ENCODE assay signal across 8 mouse cellular contexts in the genomic region with DNA sequence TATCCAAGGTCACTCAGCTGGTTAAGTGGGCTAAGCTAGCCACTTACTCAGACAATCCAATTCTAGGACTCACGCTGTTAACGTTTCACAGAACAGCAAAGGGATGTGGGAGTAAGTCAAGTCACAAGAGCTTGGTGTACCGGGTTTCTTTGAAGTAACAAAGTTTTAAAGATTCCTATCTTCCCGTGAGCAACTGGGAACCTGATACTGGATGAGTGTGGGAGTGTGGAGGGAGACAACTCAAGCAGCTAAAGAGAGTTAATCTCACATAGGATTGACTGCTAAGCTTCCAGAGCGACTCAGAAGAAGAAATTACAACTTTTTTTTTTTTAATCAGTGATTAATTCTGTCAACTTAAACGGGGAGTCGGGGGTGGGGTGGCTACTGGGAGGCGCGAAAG. TPM values are rescaled to one million over a fixed set of nuclear protein-coding genes. Genes with fewer than 3 reads are reported as not detected.
A peak's percentile ranks its signal among the peaks of the same experiment; 100 is the strongest.
DNase-seq lines count a peak whose midpoint lies in the region; ATAC-seq lines count a peak whose summit lies in the region.

No protein-coding gene starts in this region.

- H3K9me3 ChIP-seq in kidney, embryonic 15.5 days (replicated peaks) = no peaks in the 10 kb centered on the region
- H3K9me3 ChIP-seq in hindbrain, embryonic 13.5 days = no peaks in the 10 kb centered on the region
- no peaks in the 10 kb centered on the region for H3K9me3 ChIP-seq in midbrain, embryonic 15.5 days

- no peak for DNase-seq in kidney, adult 11 months
- DNase-seq in ZHBTc4 (ENCODE audit: low read depth, low spot score) = peak; percentile 47
- no peak for DNase-seq in cerebellum, adult 8-10 months
- no peak for DNase-seq in left cerebral cortex, adult 9 months (ENCODE audit: low spot score in 2 of 2)
- no peak for DNase-seq in layer of hippocampus, adult 18-20 months (ENCODE audit: low spot score in 2 of 2)

- no peaks in the 10 kb centered on the region for H3K27me3 ChIP-seq in kidney, embryonic 15.5 days
- no peaks in the 10 kb centered on the region for H3K27me3 ChIP-seq in hindbrain, embryonic 13.5 days
- H3K27me3 ChIP-seq in midbrain, embryonic 15.5 days (replicated peaks) = no peaks in the 10 kb centered on the region

- H3K36me3 ChIP-seq in kidney, embryonic 15.5 days = no peaks in the 10 kb centered on the region
- no peaks in the 10 kb centered on the region for H3K36me3 ChIP-seq in hindbrain, embryonic 13.5 days
- no peaks in the 10 kb centered on the region for H3K36me3 ChIP-seq in midbrain, embryonic 15.5 days (replicated peaks)

- ATAC-seq in kidney, embryonic 15.5 days (replicated peaks; ENCODE audit: low FRiP score) = peak; percentile 38; the same call in 1 of the 2 replicates
- no peak for ATAC-seq in hindbrain, embryonic 13.5 days (ENCODE audit: low FRiP score)
- no peak for ATAC-seq in midbrain, embryonic 15.5 days (replicated peaks)

- H3K27ac ChIP-seq in kidney, embryonic 15.5 days = peak overlapping the region; percentile 94
- H3K27ac ChIP-seq in hindbrain, embryonic 13.5 days = no peak overlapping the region
- no peak overlapping the region for H3K27ac ChIP-seq in midbrain, embryonic 15.5 days

- H3K4me1 ChIP-seq in kidney, embryonic 15.5 days = no peaks in the 10 kb centered on the region; the same call in 1 of the 2 replicates
- peaks cover 11% of the 10 kb centered on the region for H3K4me1 ChIP-seq in hindbrain, embryonic 13.5 days (replicated peaks)
- H3K4me1 ChIP-seq in midbrain, embryonic 15.5 days = peaks cover 10% of the 10 kb centered on the region

- H3K4me3 ChIP-seq in kidney, embryonic 15.5 days (replicated peaks) = peak overlapping the region; percentile 66
- H3K4me3 ChIP-seq in hindbrain, embryonic 13.5 days = peak overlapping the region; percentile 60
- H3K4me3 ChIP-seq in midbrain, embryonic 15.5 days = peak overlapping the region; percentile 70

- H3K4me2 ChIP-seq in kidney, embryonic 15.5 days = peak overlapping the region; percentile 58
- H3K4me2 ChIP-seq in hindbrain, embryonic 13.5 days = peak overlapping the region; percentile 64
- peak overlapping the region; percentile 61 for H3K4me2 ChIP-seq in midbrain, embryonic 15.5 days

- 11% methylated on average over 9 of the region's 9 CpGs for WGBS in kidney, embryonic 15.5 days
- WGBS in hindbrain, embryonic 13.5 days = 16% methylated on average over 9 of the region's 9 CpGs
- 9% methylated on average over 9 of the region's 9 CpGs for WGBS in midbrain, embryonic 15.5 days

- peak overlapping the region; percentile 62 for H3K9ac ChIP-seq in kidney, embryonic 15.5 days
- H3K9ac ChIP-seq in hindbrain, embryonic 13.5 days = peak overlapping the region; percentile 78
- H3K9ac ChIP-seq in midbrain, embryonic 15.5 days = peak overlapping the region; percentile 65; the same call in 1 of the 2 replicates

RNA-seq across cellular contexts. Expression of gene Thoc2, which starts 10.0 kb away (rescaled TPM):
- 85.0 and 86.3 TPM in 2 replicates for polyA plus RNA-seq in kidney, embryonic 15.5 days (2015; fragmentation: Nextera tagmentation; extraction: Ambion mirVana)
- 92.7 and 96.1 TPM in 2 replicates for polyA plus RNA-seq in hindbrain, embryonic 13.5 days (2015; fragmentation: Nextera tagmentation; extraction: Ambion mirVana)
- polyA plus RNA-seq in midbrain, embryonic 15.5 days (2015; fragmentation: Nextera tagmentation; extraction: Ambion mirVana) = 76.2 and 89.1 TPM in 2 replicates
- 10 to 100 TPM; 46.8 to 48.2 TPM for total RNA-seq in layer of hippocampus, adult 18-20 months (2021)
